Mouse (Mus musculus) gastrocnemius, postnatal 4 days (tissue): Measurements from ENCODE around the gene Gm9821. TPM values are rescaled to one million over a fixed set of nuclear protein-coding genes. Genes with fewer than 3 reads are reported as not detected.

Experiments
- DNase-seq, 2 experiments: peaks; one replicate each; pipeline ENCODE4 v3.0.0; 2021 to 2022; ENCODE audit warnings: low spot score in 2 of 2, mixed read lengths in 2 of 2
- total RNA-seq, 2 experiments: library from RNA; stranded (reverse); gene quantifications; 2 replicates each; pipeline ENCODE4 v1.2.3; 2021

Gene Gm9821
- total RNA-seq, 2 experiments from 2014 or later = not detected

DNA sequence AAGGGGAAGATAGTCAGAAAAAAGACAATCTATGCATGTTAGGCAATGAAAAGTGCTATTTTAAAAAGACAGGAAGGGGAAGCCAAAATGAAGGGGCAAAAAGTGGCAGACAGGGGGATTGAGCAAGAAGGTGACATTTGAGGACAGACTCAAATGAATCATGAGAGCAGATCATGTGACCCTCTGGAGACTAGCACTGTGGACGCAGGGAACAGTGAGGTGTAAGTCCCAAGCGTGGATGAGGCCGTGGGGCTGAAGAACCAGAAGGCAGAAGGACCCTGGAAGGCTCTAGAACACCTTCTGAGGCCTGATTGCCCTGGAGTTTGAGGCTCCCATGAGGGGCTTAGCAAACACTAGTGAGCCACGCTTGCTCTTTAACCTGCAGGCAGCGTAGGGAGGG is 20.9 kb downstream of the Gm9821 start:
- DNase-seq = no peak

- no peak for DNase-seq
These were observed 22.5 kb downstream of the Gm9821 start for GRCm38 (mm10) chr2:91967962-91968361.

GRCm38 (mm10) chr2:91971231-91972097 is 26.0 kb downstream of the Gm9821 start:
- DNase-seq = no peak

- no peak for DNase-seq
These were observed 26.6 kb downstream of the Gm9821 start for GRCm38 (mm10) chr2:91972121-91972566.

- no peak for DNase-seq
These were observed 28.1 kb downstream of the Gm9821 start for GRCm38 (mm10) chr2:91973416-91974135.

- no peak for DNase-seq
These were observed 30.4 kb downstream of the Gm9821 start, which contains the start of gene Dgkz for GRCm38 (mm10) chr2:91975581-91976541. TSS of gene Dgkz (minus strand) at chr2:91975864.

GRCm38 (mm10) chr2:91977960-91978359 is 32.5 kb downstream of the Gm9821 start:
- no peak for DNase-seq

- DNase-seq = no peak
These were observed 33.0 kb downstream of the Gm9821 start for GRCm38 (mm10) chr2:91978547-91978946.

DNA sequence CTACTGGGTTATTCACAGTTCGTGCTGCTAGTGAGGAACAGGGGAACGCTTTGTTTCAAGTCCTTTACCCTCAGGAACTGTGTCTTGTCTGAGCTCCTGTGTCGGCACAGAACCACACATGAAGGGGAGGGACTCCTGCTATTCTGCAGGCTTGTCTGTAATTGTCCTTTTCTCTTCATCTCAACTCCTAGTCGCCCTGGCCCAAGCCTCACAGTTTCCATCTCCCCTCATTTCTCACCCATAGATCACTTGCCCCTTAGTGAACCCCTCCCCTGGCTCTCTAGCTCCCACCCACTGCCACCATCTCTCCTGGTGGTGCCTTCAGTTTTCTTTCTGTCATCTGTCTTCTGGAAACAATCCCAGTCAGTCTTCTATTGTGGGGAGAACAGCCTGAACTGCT is 34.7 kb downstream of the Gm9821 start:
- DNase-seq = no peak

DNA sequence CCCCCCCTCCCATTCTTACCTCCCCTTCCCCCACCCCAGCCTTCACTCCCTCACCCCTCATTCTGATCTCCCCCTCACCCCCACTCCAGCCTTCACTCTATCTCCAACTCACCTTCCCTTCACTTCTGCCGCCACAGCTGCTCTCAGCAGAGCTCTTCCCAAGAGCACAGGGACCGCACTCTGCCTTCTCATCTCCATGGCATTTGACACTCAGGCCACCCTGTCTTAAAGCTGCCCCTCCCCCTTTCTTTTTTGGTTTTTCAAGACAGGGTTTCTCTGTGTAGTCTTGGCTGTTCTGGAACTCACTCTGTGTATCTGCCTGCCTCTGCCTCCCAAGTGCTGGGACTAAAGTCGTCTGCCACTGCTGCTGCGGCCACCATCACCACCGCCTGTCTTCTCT is 35.3 kb downstream of the Gm9821 start:
- DNase-seq = no peak

DNA sequence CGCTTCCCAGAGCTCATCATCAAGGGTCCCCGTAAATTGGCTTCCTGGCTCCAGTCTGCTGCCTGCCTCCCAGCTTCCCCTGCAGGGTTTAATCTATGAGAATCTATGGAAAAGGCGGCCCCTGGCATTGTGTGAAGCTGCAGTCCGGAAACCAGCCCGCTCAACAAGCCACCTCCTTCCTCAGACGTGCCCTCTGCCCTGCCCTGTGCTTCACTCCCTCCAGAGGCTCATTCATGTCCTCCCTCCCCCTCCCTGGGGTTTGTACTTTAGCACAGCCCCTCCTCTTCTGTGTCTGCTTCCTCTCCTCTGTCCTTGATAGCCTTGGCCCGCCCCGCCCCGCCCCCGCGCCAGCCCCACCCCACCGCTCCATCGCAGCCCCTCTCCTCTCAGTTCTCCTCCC is 38.9 kb downstream of the Gm9821 start:
- no peak for DNase-seq

- no peak for DNase-seq
These were observed 39.5 kb downstream of the Gm9821 start for GRCm38 (mm10) chr2:91984906-91985525.

DNA sequence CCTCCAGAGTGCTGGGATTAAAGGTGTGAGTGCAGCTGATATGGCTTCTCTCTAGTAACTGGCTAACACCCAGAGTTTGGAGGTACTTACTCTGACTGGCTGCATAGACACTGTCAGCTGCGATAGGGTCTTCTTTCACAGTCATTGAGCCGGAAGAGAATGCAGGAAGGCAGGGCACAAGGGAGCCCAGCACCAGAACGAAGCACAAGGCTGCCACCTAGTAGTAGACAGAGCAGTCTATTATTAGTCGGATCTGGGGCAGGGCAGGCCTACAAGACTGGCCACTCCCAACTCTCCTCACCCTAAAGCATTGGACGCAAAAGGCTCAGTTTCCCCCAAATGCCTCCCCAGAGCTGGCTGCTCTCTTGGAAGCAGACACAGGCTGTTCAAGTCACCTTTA is 40.6 kb downstream of the Gm9821 start:
- DNase-seq = no peak

DNA sequence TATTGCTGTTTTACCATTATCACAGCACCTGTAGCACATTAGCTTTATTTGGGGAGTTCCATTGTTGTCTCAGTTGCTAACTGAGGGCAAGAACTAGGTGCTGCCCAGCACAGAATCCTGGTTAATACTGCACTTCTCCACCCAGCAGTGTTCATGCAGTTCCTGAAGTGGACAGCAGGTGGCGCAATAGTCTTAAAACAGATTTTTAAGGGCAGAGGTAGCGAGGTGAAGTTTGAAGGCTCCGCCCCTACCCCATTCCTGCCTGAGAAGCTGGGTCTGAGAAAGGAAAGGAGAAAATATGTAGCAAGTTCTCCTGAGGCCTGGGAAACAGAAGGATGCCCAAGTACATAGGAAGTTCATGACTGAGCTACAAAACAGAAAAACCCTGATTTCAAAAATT is 42.0 kb downstream of the Gm9821 start:
- DNase-seq = peak; percentile 64 to 78

GRCm38 (mm10) chr2:91989750-91990149 is 44.2 kb downstream of the Gm9821 start:
- no peak for DNase-seq

DNA sequence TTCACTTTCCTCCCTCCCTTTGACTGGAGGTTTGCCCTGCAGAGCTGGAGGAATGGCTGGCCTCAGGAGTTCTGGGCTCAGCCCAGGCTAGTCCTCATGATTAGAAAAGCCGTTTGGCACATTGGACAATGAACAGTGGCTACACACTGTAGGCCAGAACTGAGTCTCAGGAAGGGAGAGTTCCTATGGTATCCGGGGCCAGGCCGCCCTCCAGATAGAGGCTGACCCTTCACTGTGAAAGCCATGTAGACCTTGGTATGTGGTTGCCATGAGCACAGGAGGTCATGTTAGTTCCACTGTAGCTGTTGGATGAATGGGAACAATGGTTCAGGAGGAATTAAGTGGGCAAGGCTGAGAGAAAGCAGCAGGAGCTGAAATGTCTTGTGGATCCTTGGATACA is 47.9 kb downstream of the Gm9821 start:
- no peak for DNase-seq

GRCm38 (mm10) chr2:91996006-91996405 is 50.5 kb downstream of the Gm9821 start:
- no peak for DNase-seq
